Mouse (Mus musculus): ENCODE data around the gene Cdpf1.

The Cdpf1 gene

DNA sequence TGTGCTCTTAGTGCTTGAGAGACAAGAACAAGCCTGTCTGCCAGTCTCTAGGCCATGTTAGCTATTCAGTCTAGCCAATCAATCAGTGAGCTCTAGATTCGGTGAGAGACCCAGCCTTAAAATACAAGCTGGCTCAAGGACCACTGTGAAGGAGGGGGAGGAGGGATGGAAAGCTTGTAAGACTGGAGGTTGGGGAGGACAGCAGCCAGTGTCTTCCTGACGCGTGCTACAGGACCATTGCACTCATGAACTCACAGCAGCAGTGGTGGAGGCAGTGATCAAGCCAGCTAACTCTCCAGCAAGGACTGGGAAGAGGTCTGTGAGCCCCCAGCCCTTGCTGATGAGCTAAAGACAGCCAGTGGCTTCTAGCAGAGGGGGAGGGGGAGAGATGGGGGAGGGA lies 46.5 kb downstream of the Cdpf1 start:
- no peak for DNase-seq (ENCODE audit: low spot score in 2 of 2)

- DNase-seq (ENCODE audit: low spot score in 2 of 2), result no peak
These were observed 48.7 kb downstream of the Cdpf1 start for GRCm38 (mm10) chr15:85762761-85763160.

GRCm38 (mm10) chr15:85757768-85758167 lies 53.7 kb downstream of the Cdpf1 start:
- no peak for DNase-seq (ENCODE audit: low spot score in 2 of 2)

All from spleen, postnatal 4 days (tissue).